Mouse (Mus musculus): ENCODE measurements around the gene Pde4dip. TPM values are rescaled to one million over a fixed set of nuclear protein-coding genes. Genes with fewer than 3 reads are reported as not detected.
A peak's percentile ranks its signal among the peaks of the same experiment; 100 is the strongest.

Pde4dip gene
- polyA plus RNA-seq, 1 experiment = 58.1 TPM

GRCm38 (mm10) chr3:97682159-97682502 lies 206.4 kb downstream of the Pde4dip start:
- TF ChIP-seq POLR2A (IDR thresholded peaks at IDR 0.05; ENCODE audit: low read depth, low read length) (no peak), CTCF (conservative IDR thresholded peaks at IDR 0.05; ENCODE audit: insufficient read depth, insufficient read length, low read depth, low read length) (no peak)
- no peak for DNase-seq
- H3K36me3 ChIP-seq (ENCODE audit: control insufficient read depth, insufficient read depth, low read length) = no peaks in the 10 kb centered on the region
- H3K4me1 ChIP-seq (ENCODE audit: control insufficient read depth, insufficient read depth, low read length) = peaks cover 6% of the 10 kb centered on the region; the same call in 1 of the 2 replicates
- no peaks in the 10 kb centered on the region for H3K27me3 ChIP-seq (replicated peaks; ENCODE audit: control insufficient read depth, insufficient read depth, low read length)
- no peak overlapping the region for H3K27ac ChIP-seq (ENCODE audit: insufficient read depth, low read depth, low read length)
- H3K4me3 ChIP-seq (ENCODE audit: insufficient read depth, low read depth, low read length) = 0 out of 2 replicates have a peak overlapping the region, but pooled peaks have one; percentile 11
- WGBS = 10% methylated on average over 11 of the region's 11 CpGs

- no peak overlapping the region for H3K27ac ChIP-seq (ENCODE audit: insufficient read depth, low read depth, low read length)
- DNase-seq = peak; percentile 89
Measured at GRCm38 (mm10) chr3:97681321-97682158, 207.0 kb downstream of the Pde4dip start.

GRCm38 (mm10) chr3:97680631-97681320 lies 207.7 kb downstream of the Pde4dip start:
- Histone ChIP-seq H3K36me3 (ENCODE audit: control insufficient read depth, insufficient read depth, low read length) (no peaks in the 10 kb centered on the region), H3K27ac (ENCODE audit: insufficient read depth, low read depth, low read length) (no peak overlapping the region), H3K4me1 (ENCODE audit: control insufficient read depth, insufficient read depth, low read length) (peaks cover 6% of the 10 kb centered on the region; the same call in 1 of the 2 replicates), H3K27me3 (replicated peaks; ENCODE audit: control insufficient read depth, insufficient read depth, low read length) (no peaks in the 10 kb centered on the region), H3K4me3 (ENCODE audit: insufficient read depth, low read depth, low read length) (peak overlapping the region; percentile 55)
- 6% methylated on average over 28 of the region's 28 CpGs for WGBS
- TF ChIP-seq POLR2A (IDR thresholded peaks at IDR 0.05; ENCODE audit: low read depth, low read length) = no peak
- TF ChIP-seq CTCF (conservative IDR thresholded peaks at IDR 0.05; ENCODE audit: insufficient read depth, insufficient read length, low read depth, low read length) = peak; percentile 75
- DNase-seq = peak; percentile 75

More at GRCm38 (mm10) chr3:97681321-97682158, 207.0 kb downstream of the Pde4dip start:
- TF ChIP-seq CTCF (conservative IDR thresholded peaks at IDR 0.05; ENCODE audit: insufficient read depth, insufficient read length, low read depth, low read length) (peak; percentile 63), POLR2A (IDR thresholded peaks at IDR 0.05; ENCODE audit: low read depth, low read length) (no peak)
- Histone ChIP-seq H3K27me3 (replicated peaks; ENCODE audit: control insufficient read depth, insufficient read depth, low read length) (no peaks in the 10 kb centered on the region), H3K36me3 (ENCODE audit: control insufficient read depth, insufficient read depth, low read length) (no peaks in the 10 kb centered on the region), H3K4me3 (ENCODE audit: insufficient read depth, low read depth, low read length) (peak overlapping the region; percentile 55), H3K4me1 (ENCODE audit: control insufficient read depth, insufficient read depth, low read length) (peaks cover 6% of the 10 kb centered on the region; the same call in 1 of the 2 replicates)
- 3% methylated on average over 33 of the region's 33 CpGs for WGBS

GRCm38 (mm10) chr3:97678416-97678815 lies 210.1 kb downstream of the Pde4dip start:
- no peak for DNase-seq
- no peaks in the 10 kb centered on the region for H3K27me3 ChIP-seq (replicated peaks; ENCODE audit: control insufficient read depth, insufficient read depth, low read length)
- peaks cover 6% of the 10 kb centered on the region; the same call in 1 of the 2 replicates for H3K4me1 ChIP-seq (ENCODE audit: control insufficient read depth, insufficient read depth, low read length)
- no peak overlapping the region for H3K27ac ChIP-seq (ENCODE audit: insufficient read depth, low read depth, low read length)
- no peak for TF ChIP-seq POLR2A (IDR thresholded peaks at IDR 0.05; ENCODE audit: low read depth, low read length)
- no peak for TF ChIP-seq CTCF (conservative IDR thresholded peaks at IDR 0.05; ENCODE audit: insufficient read depth, insufficient read length, low read depth, low read length)
- WGBS = 93% methylated on average over 3 of the region's 3 CpGs
- no peaks in the 10 kb centered on the region for H3K36me3 ChIP-seq (ENCODE audit: control insufficient read depth, insufficient read depth, low read length)
- H3K4me3 ChIP-seq (ENCODE audit: insufficient read depth, low read depth, low read length) = no peak overlapping the region

- no peak overlapping the region for H3K4me3 ChIP-seq (ENCODE audit: insufficient read depth, low read depth, low read length)
- H3K4me1 ChIP-seq (ENCODE audit: control insufficient read depth, insufficient read depth, low read length) = 0 out of 2 replicates have a peak, but pooled peaks cover under 1% of the 10 kb centered on the region
- WGBS = 97% methylated on average over 3 of the region's 3 CpGs
- no peaks in the 10 kb centered on the region for H3K27me3 ChIP-seq (replicated peaks; ENCODE audit: control insufficient read depth, insufficient read depth, low read length)
- H3K36me3 ChIP-seq (ENCODE audit: control insufficient read depth, insufficient read depth, low read length) = no peaks in the 10 kb centered on the region
- TF ChIP-seq CTCF (conservative IDR thresholded peaks at IDR 0.05; ENCODE audit: insufficient read depth, insufficient read length, low read depth, low read length) = no peak
- TF ChIP-seq POLR2A (IDR thresholded peaks at IDR 0.05; ENCODE audit: low read depth, low read length) = no peak
- H3K27ac ChIP-seq (ENCODE audit: insufficient read depth, low read depth, low read length) = no peak overlapping the region
- no peak for DNase-seq
Measured at GRCm38 (mm10) chr3:97676126-97676525, 212.4 kb downstream of the Pde4dip start.

GRCm38 (mm10) chr3:97674644-97675110 lies 213.8 kb downstream of the Pde4dip start, which contains the start of gene Gm17651:
Gene Gm17651, minus strand, starts transcription at chr3:97674694.
- no peaks in the 10 kb centered on the region for H3K36me3 ChIP-seq (ENCODE audit: control insufficient read depth, insufficient read depth, low read length)
- no peaks in the 10 kb centered on the region for H3K27me3 ChIP-seq (replicated peaks; ENCODE audit: control insufficient read depth, insufficient read depth, low read length)
- WGBS = 86% methylated on average over 7 of the region's 7 CpGs
- H3K4me1 ChIP-seq (ENCODE audit: control insufficient read depth, insufficient read depth, low read length) = no peaks in the 10 kb centered on the region
- H3K27ac ChIP-seq (ENCODE audit: insufficient read depth, low read depth, low read length) = no peak within 1 kb of the TSS
- H3K4me3 ChIP-seq (ENCODE audit: insufficient read depth, low read depth, low read length) = no peak within 1 kb of the TSS
- no peak for DNase-seq
- TF ChIP-seq POLR2A (IDR thresholded peaks at IDR 0.05; ENCODE audit: low read depth, low read length) (no peak), CTCF (conservative IDR thresholded peaks at IDR 0.05; ENCODE audit: insufficient read depth, insufficient read length, low read depth, low read length) (no peak)
